Mouse (Mus musculus): ENCODE results near the gene Crispld2. TPM values are rescaled to one million over a fixed set of nuclear protein-coding genes. Genes with fewer than 3 reads are reported as not detected.

Crispld2 gene
- polyA plus RNA-seq, 2 experiments = 3.9 to 7.5 TPM

- H3K4me1 ChIP-seq (ENCODE audit: control insufficient read depth, insufficient read depth, low read length) = peaks cover 19% of the 10 kb centered on the region
- WGBS = 51% methylated on average over 5 of the region's 5 CpGs
- TF ChIP-seq POLR2A (IDR thresholded peaks at IDR 0.05; ENCODE audit: borderline replicate concordance, extremely low read depth, insufficient read depth, insufficient read length) = no peak
- no peaks in the 10 kb centered on the region for H3K9me3 ChIP-seq (ENCODE audit: control insufficient read depth, low read length)
- no peak overlapping the region for H3K4me3 ChIP-seq (replicated peaks; ENCODE audit: low read length)
- no peak for DNase-seq (ENCODE audit: low spot score)
- peaks cover 27% of the 10 kb centered on the region for H3K36me3 ChIP-seq (ENCODE audit: control insufficient read depth, insufficient read depth, low read length)
- H3K9ac ChIP-seq (ENCODE audit: low read depth, low read length, severe bottlenecking) = no peak overlapping the region
- H3K27me3 ChIP-seq (ENCODE audit: control insufficient read depth, insufficient read depth, low read length) = no peaks in the 10 kb centered on the region
- ATAC-seq (ENCODE audit: low FRiP score, low read depth) = no peak
- peak overlapping the region; percentile 38; the same call in 1 of the 2 replicates for H3K27ac ChIP-seq (replicated peaks; ENCODE audit: low read depth, low read length)
- H3K4me2 ChIP-seq (replicated peaks; ENCODE audit: low read depth, low read length, severe bottlenecking) = no peak overlapping the region
Measured at GRCm38 (mm10) chr8:119960531-119961104, 31.6 kb upstream of the Crispld2 start.

GRCm38 (mm10) chr8:119964859-119965258, 27.4 kb upstream of the Crispld2 start:
- no peak for TF ChIP-seq POLR2A (IDR thresholded peaks at IDR 0.05; ENCODE audit: borderline replicate concordance, extremely low read depth, insufficient read depth, insufficient read length)
- Histone ChIP-seq H3K4me2 (replicated peaks; ENCODE audit: low read depth, low read length, severe bottlenecking) (no peak overlapping the region), H3K4me1 (ENCODE audit: control insufficient read depth, insufficient read depth, low read length) (peaks cover 10% of the 10 kb centered on the region), H3K9ac (ENCODE audit: low read depth, low read length, severe bottlenecking) (no peak overlapping the region), H3K27ac (replicated peaks; ENCODE audit: low read depth, low read length) (no peak overlapping the region), H3K36me3 (ENCODE audit: control insufficient read depth, insufficient read depth, low read length) (no peaks in the 10 kb centered on the region), H3K9me3 (ENCODE audit: control insufficient read depth, low read length) (0 out of 2 replicates have a peak, but pooled peaks cover 2% of the 10 kb centered on the region), H3K4me3 (replicated peaks; ENCODE audit: low read length) (no peak overlapping the region), H3K27me3 (ENCODE audit: control insufficient read depth, insufficient read depth, low read length) (no peaks in the 10 kb centered on the region)
- no peak for DNase-seq (ENCODE audit: low spot score)
- WGBS = 69% methylated on average over 4 of the region's 4 CpGs
- ATAC-seq (ENCODE audit: low FRiP score, low read depth) = no peak

GRCm38 (mm10) chr8:119967435-119967834, 24.8 kb upstream of the Crispld2 start:
- peaks cover 5% of the 10 kb centered on the region; the same call in 1 of the 2 replicates for H3K4me1 ChIP-seq (ENCODE audit: control insufficient read depth, insufficient read depth, low read length)
- no peak overlapping the region for H3K27ac ChIP-seq (replicated peaks; ENCODE audit: low read depth, low read length)
- ATAC-seq (ENCODE audit: low FRiP score, low read depth) (no peak), DNase-seq (ENCODE audit: low spot score) (no peak)
- H3K36me3 ChIP-seq (ENCODE audit: control insufficient read depth, insufficient read depth, low read length) = no peaks in the 10 kb centered on the region
- H3K27me3 ChIP-seq (ENCODE audit: control insufficient read depth, insufficient read depth, low read length) = no peaks in the 10 kb centered on the region
- H3K9ac ChIP-seq (ENCODE audit: low read depth, low read length, severe bottlenecking) = no peak overlapping the region
- H3K4me2 ChIP-seq (replicated peaks; ENCODE audit: low read depth, low read length, severe bottlenecking) = no peak overlapping the region
- H3K9me3 ChIP-seq (ENCODE audit: control insufficient read depth, low read length) = 0 out of 2 replicates have a peak, but pooled peaks cover 2% of the 10 kb centered on the region
- H3K4me3 ChIP-seq (replicated peaks; ENCODE audit: low read length) = no peak overlapping the region
- no peak for TF ChIP-seq POLR2A (IDR thresholded peaks at IDR 0.05; ENCODE audit: borderline replicate concordance, extremely low read depth, insufficient read depth, insufficient read length)
- 88% methylated on average over 9 of the region's 9 CpGs for WGBS

GRCm38 (mm10) chr8:119970169-119970568, 22.1 kb upstream of the Crispld2 start:
- H3K9me3 ChIP-seq (ENCODE audit: control insufficient read depth, low read length) = 0 out of 2 replicates have a peak, but pooled peaks cover 2% of the 10 kb centered on the region
- H3K4me1 ChIP-seq (ENCODE audit: control insufficient read depth, insufficient read depth, low read length) = peaks cover 3% of the 10 kb centered on the region; the same call in 1 of the 2 replicates
- H3K9ac ChIP-seq (ENCODE audit: low read depth, low read length, severe bottlenecking) = no peak overlapping the region
- H3K36me3 ChIP-seq (ENCODE audit: control insufficient read depth, insufficient read depth, low read length) = no peaks in the 10 kb centered on the region
- DNase-seq (ENCODE audit: low spot score) (no peak), ATAC-seq (ENCODE audit: low FRiP score, low read depth) (no peak)
- H3K27me3 ChIP-seq (ENCODE audit: control insufficient read depth, insufficient read depth, low read length) = no peaks in the 10 kb centered on the region
- no peak overlapping the region for H3K4me3 ChIP-seq (replicated peaks; ENCODE audit: low read length)
- 71% methylated on average over 9 of the region's 9 CpGs for WGBS
- no peak overlapping the region for H3K4me2 ChIP-seq (replicated peaks; ENCODE audit: low read depth, low read length, severe bottlenecking)
- no peak for TF ChIP-seq POLR2A (IDR thresholded peaks at IDR 0.05; ENCODE audit: borderline replicate concordance, extremely low read depth, insufficient read depth, insufficient read length)
- H3K27ac ChIP-seq (replicated peaks; ENCODE audit: low read depth, low read length) = no peak overlapping the region

- 57% methylated on average over 12 of the region's 12 CpGs for WGBS
Measured at GRCm38 (mm10) chr8:119972558-119972957, 19.7 kb upstream of the Crispld2 start.

More at GRCm38 (mm10) chr8:119972558-119972957, 19.7 kb upstream of the Crispld2 start:
- no peak overlapping the region for H3K4me2 ChIP-seq (replicated peaks; ENCODE audit: low read depth, low read length, severe bottlenecking)
- H3K27me3 ChIP-seq (ENCODE audit: control insufficient read depth, insufficient read depth, low read length) = no peaks in the 10 kb centered on the region
- no peak for DNase-seq (ENCODE audit: low spot score)
- peaks cover 3% of the 10 kb centered on the region; the same call in 1 of the 2 replicates for H3K4me1 ChIP-seq (ENCODE audit: control insufficient read depth, insufficient read depth, low read length)
- no peak for TF ChIP-seq POLR2A (IDR thresholded peaks at IDR 0.05; ENCODE audit: borderline replicate concordance, extremely low read depth, insufficient read depth, insufficient read length)
- no peak overlapping the region for H3K9ac ChIP-seq (ENCODE audit: low read depth, low read length, severe bottlenecking)
- no peaks in the 10 kb centered on the region for H3K36me3 ChIP-seq (ENCODE audit: control insufficient read depth, insufficient read depth, low read length)
- no peak overlapping the region for H3K27ac ChIP-seq (replicated peaks; ENCODE audit: low read depth, low read length)
- H3K9me3 ChIP-seq (ENCODE audit: control insufficient read depth, low read length) = 0 out of 2 replicates have a peak, but pooled peaks cover 1% of the 10 kb centered on the region
- no peak for ATAC-seq (ENCODE audit: low FRiP score, low read depth)
- no peak overlapping the region for H3K4me3 ChIP-seq (replicated peaks; ENCODE audit: low read length)
